Mouse (Mus musculus) small intestine, adult 2 months (tissue): ENCODE results near the gene Prx.

ENCODE experiments used
- CTCF ChIP-seq: fragments of 200-500 bp; IDR thresholded peaks from 2 replicates; pipeline ENCODE4 v1.5.1; 2012; ENCODE audit warnings: low read depth, mild to moderate bottlenecking, control low read depth, inconsistent platforms, low read length, moderate library complexity, mixed read lengths; ENCODE audit not compliant: insufficient replicate concordance, insufficient read length; ENCODE audit errors: extremely low read depth
- POLR2A ChIP-seq: fragments of 200-500 bp; IDR thresholded peaks from 2 replicates; pipeline ENCODE4 v1.6.1; 2012; ENCODE audit warnings: low read depth, mild to moderate bottlenecking, control low read depth, inconsistent platforms, low read length, moderate library complexity

DNA sequence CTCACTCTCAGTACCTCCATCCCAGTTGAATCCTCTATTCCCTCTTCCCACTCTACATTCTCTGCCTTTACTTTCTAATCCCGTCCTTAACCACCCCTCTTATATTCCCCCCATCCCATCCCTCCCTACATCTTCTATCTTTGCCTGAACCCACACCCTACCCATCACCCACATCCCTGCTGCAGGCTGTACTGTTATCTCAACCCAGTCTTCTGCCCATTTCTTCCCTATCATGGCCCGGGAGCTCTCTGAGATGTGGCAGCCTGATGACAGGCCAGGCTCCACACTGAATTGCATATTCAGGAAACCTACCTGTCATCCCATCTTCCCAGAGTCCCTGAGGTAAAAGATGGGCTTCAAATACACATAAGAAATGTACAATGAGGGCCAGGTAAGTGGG lies 39.7 kb downstream of the Prx start:
- TF ChIP-seq CTCF (no peak), POLR2A (no peak)
